Mouse (Mus musculus) limb, embryonic 13.5 days (tissue): ENCODE measurements at regions not wholly inside any gene's neighbourhood (a gene's known extent, or its start where the extent isn't known, plus 50 kb on each side); places are given as distances from the start of the nearest gene placed in this dataset.

Source experiments
- ATAC-seq: fragments of 200-750 bp; cut with Nextera tagmentation; 2 replicates; pipeline ENCODE4 v1.8.0; 2017; ENCODE audit warnings: low read depth, moderate number of reproducible peaks, moderate TSS enrichment; ENCODE audit not compliant: low FRiP score
- H3K27ac ChIP-seq: fragments of 300-500 bp; sonication (generic); 2 replicates; pipeline ENCODE4 v1.5.1; 2015; ENCODE audit warnings: inconsistent platforms, mild to moderate bottlenecking, moderate library complexity
- H3K27me3 ChIP-seq: fragments of 300-500 bp; sonication (generic); 2 replicates; pipeline ENCODE4 v1.6.1; 2015; ENCODE audit warnings: mild to moderate bottlenecking, inconsistent platforms
- H3K36me3 ChIP-seq: fragments of 300-500 bp; sonication (generic); 2 replicates; pipeline ENCODE4 v1.6.1; 2015; ENCODE audit warnings: inconsistent platforms, mild to moderate bottlenecking, moderate library complexity
- H3K4me1 ChIP-seq: fragments of 300-500 bp; sonication (generic); 2 replicates; pipeline ENCODE4 v1.6.1; 2015; ENCODE audit warnings: inconsistent platforms
- H3K4me2 ChIP-seq: fragments of 300-500 bp; sonication (generic); replicated peaks from 2 replicates; pipeline ENCODE4 v1.6.1; 2015; ENCODE audit warnings: inconsistent platforms, mild to moderate bottlenecking, moderate library complexity
- H3K4me3 ChIP-seq: fragments of 300-500 bp; sonication (generic); 2 replicates; pipeline ENCODE4 v1.5.1; 2015; ENCODE audit warnings: moderate library complexity, mild to moderate bottlenecking, inconsistent platforms
- H3K9ac ChIP-seq: fragments of 300-500 bp; sonication (generic); 2 replicates; pipeline ENCODE4 v1.6.1; 2015; ENCODE audit warnings: mild to moderate bottlenecking, inconsistent platforms
- H3K9me3 ChIP-seq: fragments of 300-500 bp; sonication (generic); 2 replicates; pipeline ENCODE4 v1.6.1; 2016; ENCODE audit warnings: inconsistent platforms
- WGBS: fragments of 180-500 bp; shearing (Covaris S2); methylation state at CpG from one replicate; pipeline ENCODE4 v1.1.7; 2015; 5-methylcytosine and 5-hydroxymethylcytosine counted together

DNA sequence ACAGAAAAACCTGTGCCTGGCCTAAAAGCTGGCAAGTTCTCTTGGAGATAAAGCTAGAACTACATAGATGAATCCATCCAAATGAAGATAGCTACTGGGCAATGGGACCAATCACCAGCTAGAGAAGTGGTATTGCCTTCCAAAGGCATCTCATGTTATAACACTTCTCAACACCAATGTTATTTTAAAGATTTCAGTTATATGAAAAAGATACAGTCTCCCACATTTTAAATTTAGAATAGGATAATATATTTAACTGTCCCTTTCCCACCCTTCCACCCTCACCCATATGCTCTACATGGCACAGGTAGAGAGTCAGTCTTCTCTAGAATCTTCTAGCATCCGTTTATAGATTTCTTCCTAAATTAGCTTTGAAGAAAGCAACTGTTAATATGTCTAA, 87.6 kb upstream of the Pou6f2 start:
- Histone ChIP-seq H3K9ac (no peak overlapping the region), H3K9me3 (no peaks in the 10 kb centered on the region), H3K4me2 (no peak overlapping the region), H3K27ac (no peak overlapping the region), H3K36me3 (no peaks in the 10 kb centered on the region), H3K4me3 (no peak overlapping the region), H3K27me3 (no peaks in the 10 kb centered on the region), H3K4me1 (no peaks in the 10 kb centered on the region)
- ATAC-seq: no peak
- WGBS: 89% methylated on average over 1 of the region's 1 CpGs

DNA sequence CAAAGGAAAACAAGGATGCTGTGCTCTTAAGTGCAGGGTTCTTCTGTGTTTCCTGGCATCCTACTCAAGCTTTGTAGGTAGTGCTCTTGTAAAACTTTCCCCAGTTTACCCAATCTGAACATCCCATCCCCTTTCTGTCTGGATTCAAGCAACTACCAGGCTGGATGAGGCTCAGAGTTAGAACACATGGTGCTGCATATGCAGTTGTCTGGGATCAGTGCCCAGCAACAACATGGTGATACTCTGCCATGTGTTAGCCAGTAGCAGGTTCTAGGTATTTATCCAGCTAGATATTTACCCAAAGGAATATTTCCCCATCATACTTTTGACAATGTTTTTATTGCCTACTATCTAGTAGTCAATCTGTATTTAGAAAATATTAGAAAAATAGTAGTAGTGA, 78.8 kb upstream of the Pou6f2 start:
- H3K27ac ChIP-seq: no peak overlapping the region

DNA sequence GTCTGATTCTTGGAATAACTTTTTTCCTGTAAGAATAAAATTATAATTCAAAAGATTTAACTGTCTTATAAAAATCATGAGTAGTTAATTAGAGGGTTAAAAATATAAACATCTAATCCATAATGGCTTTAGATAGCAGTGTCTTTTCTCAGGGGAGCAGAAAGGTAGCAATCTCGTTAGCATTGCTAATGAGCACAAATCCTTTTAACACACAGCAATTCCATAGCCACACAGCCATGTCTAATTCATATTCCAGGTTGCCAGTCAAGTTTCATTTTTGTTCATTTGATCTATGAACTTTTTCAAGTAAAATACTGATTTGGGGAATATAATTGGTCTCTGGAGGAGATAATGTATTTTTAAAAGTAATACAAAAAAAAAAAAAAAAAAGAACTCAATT, 74.0 kb upstream of the Pou6f2 start:
- no peak for ATAC-seq
- no peaks in the 10 kb centered on the region for H3K4me1 ChIP-seq
- no peak overlapping the region for H3K27ac ChIP-seq
- H3K36me3 ChIP-seq: no peaks in the 10 kb centered on the region
- no peaks in the 10 kb centered on the region for H3K9me3 ChIP-seq
- 78% methylated on average over 1 of the region's 1 CpGs for WGBS
- H3K4me3 ChIP-seq: no peak overlapping the region
- H3K9ac ChIP-seq: no peak overlapping the region
- no peaks in the 10 kb centered on the region for H3K27me3 ChIP-seq
- H3K4me2 ChIP-seq: no peak overlapping the region

More for the DNA sequence above, 78.8 kb upstream of the Pou6f2 start:
- H3K4me1 ChIP-seq: no peaks in the 10 kb centered on the region
- H3K27me3 ChIP-seq: no peaks in the 10 kb centered on the region
- no peak overlapping the region for H3K4me2 ChIP-seq
- no peak for ATAC-seq
- no peak overlapping the region for H3K4me3 ChIP-seq
- no peaks in the 10 kb centered on the region for H3K36me3 ChIP-seq
- H3K9me3 ChIP-seq: no peaks in the 10 kb centered on the region
- H3K9ac ChIP-seq: no peak overlapping the region

DNA sequence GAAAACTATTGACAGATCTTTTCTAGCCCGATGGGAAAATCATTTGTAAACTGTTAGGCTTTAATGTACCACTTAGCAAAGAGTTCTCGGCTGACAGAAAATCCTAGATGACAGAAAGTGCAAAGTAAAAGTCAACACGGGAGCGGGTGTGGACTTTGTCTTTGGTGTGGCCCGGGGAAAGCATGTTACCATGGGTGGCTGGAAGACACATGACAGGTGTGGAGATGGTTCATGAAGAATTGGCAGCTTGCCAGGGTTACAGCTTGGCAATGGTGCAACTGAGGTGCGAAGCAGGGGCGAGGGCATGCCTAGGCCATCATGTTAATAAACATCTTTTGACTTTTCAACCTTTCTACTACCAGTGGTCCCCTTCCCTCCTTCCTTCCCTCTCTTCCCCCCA, 68.4 kb upstream of the Pou6f2 start:
- Histone ChIP-seq H3K27me3 (no peaks in the 10 kb centered on the region), H3K9me3 (no peaks in the 10 kb centered on the region), H3K36me3 (no peaks in the 10 kb centered on the region), H3K27ac (no peak overlapping the region), H3K4me3 (no peak overlapping the region), H3K9ac (no peak overlapping the region), H3K4me1 (no peaks in the 10 kb centered on the region), H3K4me2 (no peak overlapping the region)
- ATAC-seq: no peak
- 89% methylated on average over 7 of the region's 7 CpGs for WGBS

DNA sequence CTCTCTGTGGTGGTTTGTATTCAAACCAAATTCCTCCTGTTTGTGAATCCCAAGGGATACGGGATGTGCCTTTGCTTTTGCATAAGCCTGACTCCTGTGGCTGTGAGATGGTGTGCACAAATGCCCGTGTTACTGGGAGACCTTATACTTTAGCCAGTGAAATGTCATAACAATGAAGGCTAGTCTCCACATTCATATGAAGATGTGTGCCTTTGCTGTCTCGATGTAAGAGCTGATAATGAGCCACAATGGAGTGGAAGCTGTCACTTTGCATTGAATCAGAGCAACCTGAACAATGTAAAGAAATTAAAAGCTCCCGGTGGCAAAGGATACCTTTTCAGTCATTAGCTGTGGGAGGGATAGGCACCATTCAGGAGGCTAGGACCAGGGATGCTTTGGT, 64.7 kb upstream of the Pou6f2 start:
- no peak for ATAC-seq
- Histone ChIP-seq H3K27ac (no peak overlapping the region), H3K9me3 (no peaks in the 10 kb centered on the region), H3K27me3 (no peaks in the 10 kb centered on the region), H3K4me1 (peaks cover 6% of the 10 kb centered on the region), H3K36me3 (no peaks in the 10 kb centered on the region), H3K4me2 (no peak overlapping the region), H3K4me3 (no peak overlapping the region), H3K9ac (no peak overlapping the region)
- WGBS: 59% methylated on average over 4 of the region's 4 CpGs

DNA sequence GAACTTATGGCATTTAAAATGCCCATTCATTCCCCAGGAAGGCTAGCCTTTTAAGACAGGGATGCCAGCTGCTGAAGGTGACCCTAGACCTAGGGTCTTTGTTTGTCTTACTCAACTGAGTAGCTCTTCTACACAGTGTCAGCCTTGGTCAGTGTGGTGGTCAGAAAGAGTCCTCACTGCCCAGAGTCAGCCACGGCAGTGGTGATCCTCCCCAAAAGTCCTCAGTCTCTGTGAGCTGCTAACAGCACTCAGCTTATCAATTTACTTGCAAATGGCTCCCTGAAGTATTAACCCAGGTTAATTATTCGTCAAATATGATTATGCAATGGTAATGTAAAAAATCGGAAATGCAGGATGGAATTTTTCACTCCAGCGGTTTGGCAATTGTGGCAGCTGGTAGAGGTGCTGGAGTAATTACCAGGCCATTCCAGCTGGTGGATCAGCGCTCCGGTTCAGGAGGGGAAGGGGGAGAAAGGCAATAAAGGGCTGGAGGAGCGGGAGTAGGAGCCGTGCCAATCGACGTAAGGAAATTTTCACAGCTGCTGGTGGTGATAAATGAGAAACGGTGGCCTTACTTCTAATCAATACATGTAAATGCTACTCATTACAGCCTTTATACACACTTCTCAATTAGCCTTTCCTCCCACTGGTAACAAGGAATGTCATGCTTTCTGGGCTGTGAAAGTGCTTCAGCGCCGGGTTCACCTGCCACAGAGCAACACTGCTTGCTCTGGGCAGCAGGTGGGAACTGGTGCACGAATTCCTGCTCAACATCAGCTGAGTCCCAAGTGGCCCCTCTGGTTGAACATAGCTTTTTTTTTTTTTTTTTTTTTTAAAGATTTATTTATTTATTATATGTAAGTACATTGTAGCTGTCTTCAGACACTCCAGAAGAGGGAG, 60.1 kb upstream of the Pou6f2 start:
- no peaks in the 10 kb centered on the region for H3K36me3 ChIP-seq
- H3K4me1 ChIP-seq: peaks cover 8% of the 10 kb centered on the region
- no peaks in the 10 kb centered on the region for H3K9me3 ChIP-seq
- H3K9ac ChIP-seq: no peak overlapping the region
- peak overlapping the region; percentile 28; the same call in 1 of the 2 replicates for H3K4me2 ChIP-seq
- no peak overlapping the region for H3K27ac ChIP-seq
- 19% methylated on average over 14 of the region's 14 CpGs for WGBS
- ATAC-seq: peak; percentile 48; the same call in 1 of the 2 replicates
- no peak overlapping the region for H3K4me3 ChIP-seq
- H3K27me3 ChIP-seq: no peaks in the 10 kb centered on the region
